Mouse (Mus musculus): ENCODE data around the gene Nfib.

Gene Nfib

DNA sequence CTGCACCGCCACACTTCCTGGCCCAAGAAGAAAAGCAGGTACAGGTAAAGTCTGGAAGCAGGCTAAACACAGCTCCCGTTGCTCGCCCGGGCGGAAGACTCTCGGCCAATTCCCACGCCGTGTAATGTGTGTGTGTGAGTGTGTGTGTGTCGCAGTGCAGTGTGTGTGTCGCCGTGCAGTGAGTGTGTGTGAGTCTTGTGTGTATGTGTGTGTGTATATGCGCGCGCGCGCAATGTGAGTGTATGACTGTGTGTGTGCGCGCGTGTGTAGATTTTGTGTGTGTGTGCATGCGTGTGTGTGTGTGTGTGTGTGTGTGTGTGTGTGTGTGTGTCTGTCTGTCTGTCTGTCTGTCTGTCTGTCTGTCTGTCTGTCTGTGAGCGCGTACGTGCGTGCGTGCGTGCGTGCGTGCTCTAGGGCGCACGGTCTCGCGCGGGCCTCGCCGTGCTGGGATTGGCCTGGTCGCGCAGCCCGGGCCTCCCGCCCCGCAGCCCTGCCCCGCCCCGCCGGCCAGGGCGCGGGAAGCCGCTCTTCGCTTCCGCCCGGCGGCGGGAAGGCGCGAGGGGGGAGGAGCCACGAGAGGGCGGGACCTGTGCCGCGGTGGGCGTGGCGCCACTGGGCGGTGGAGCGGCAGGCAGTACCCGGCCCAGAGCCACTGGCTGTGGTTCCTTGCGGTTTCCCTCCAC, 192.7 kb downstream of the Nfib start:
- DNase-seq (ENCODE audit: low read depth, low spot score) = peak; percentile 94

DNA sequence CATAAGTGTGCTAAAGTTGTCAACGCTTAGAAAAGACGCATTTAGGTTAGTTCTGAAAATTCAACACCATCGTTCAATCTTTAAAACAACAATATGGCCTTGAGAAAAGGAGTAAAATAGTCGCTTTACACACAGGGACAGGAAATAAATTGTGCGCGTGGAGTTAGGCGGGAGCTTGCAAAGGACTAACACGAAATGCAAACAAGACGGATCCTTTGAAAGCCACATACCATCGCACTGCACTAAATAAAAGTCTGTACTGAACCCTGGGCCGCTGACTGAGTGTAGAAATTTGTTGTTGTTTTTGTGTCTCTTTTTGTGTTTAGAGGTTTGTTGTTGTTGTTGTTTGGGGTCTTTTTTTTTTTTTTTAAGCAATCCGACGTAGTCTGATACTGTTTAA, 193.2 kb downstream of the Nfib start:
- no peak for DNase-seq (ENCODE audit: low read depth, low spot score)

GRCm38 (mm10) chr4:82511524-82511923, 194.0 kb downstream of the Nfib start:
- DNase-seq (ENCODE audit: low read depth, low spot score) = peak; percentile 80

- peak; percentile 48 for DNase-seq (ENCODE audit: low read depth, low spot score)
These were observed 194.5 kb downstream of the Nfib start for GRCm38 (mm10) chr4:82511001-82511513.

GRCm38 (mm10) chr4:82509771-82510170, 195.8 kb downstream of the Nfib start:
- no peak for DNase-seq (ENCODE audit: low read depth, low spot score)

DNA sequence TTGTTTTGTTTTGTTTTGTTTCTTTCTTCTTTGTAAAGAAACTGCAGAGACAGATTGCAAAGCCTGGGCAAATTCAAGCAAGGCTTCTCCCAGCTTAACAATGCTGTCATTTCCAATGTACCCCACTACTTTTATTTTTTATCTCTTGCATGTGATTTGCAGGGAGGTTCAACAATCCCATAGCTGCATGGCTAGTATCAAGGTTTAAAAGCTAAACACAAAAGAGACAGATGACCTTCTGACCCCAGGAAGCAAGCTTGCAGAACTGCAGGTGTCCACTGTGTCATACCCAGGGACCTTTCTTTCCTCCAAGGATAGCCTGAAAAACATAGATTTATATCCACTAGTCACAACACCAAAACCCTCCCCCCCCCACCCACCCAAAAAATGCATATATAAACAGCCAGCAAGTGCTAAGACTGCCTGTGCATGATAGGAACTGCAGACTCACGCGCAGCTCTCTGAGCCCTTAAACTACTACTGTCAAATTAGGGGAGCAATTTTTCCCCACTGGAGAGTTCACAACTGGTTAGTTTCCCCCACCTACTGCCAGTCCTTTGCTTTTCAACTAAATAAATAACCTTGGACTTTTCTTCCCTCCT, 196.3 kb downstream of the Nfib start:
- no peak for DNase-seq (ENCODE audit: low read depth, low spot score)

DNA sequence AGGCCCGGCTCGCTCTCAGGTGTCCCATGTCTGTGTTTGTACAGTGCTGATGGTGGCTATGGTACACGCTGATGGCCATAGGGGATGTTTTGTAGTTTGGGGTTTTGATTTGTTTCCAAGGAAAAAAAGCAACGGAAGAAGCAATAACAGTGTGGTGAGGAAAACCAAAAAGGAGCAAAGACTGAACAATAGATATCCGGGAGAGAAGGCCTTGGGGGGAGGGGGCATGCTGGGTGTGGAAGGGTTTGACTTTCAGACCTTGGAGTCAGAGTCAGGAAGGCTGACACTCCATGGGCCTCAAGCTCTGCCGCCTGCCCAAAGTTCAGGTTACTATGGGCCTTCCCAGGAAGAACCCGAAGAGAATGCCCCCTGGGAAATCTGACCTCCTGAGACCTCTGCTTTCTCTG, 197.3 kb downstream of the Nfib start:
- no peak for DNase-seq (ENCODE audit: low read depth, low spot score)

DNA sequence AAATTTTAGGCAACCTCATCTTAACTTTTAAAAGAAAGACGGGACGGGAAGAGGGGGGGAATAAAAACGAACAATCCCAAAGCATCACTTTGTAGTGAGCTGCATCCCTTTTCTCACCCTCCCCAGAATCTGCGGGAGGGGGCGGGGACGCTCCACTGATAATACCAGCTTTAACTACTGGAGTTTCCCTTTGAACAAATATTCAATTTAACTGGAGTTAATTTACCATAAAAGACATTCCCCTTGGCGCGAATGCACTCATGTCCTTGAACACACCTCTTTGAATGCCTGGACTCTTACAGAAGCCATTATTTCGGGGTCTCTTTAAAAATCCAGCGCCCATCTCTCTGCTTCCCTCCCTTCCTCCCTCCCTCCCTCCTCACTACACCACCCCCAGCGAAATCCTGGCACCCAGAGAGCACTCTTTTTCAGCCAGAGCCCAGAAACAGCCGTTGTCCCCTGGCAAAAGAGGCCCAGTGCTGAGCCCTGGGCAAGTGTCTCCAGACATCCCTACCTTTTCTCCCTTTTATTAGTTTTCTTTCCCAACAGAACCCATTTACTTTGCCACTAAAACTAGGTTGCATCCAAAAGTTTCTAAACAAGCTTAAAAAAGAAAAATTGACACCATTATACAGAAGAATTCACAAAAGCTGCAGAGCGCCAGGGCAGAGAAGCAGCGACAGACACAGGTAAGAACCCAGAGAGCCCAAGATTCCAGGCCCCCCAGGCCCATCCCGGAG, 197.8 kb downstream of the Nfib start:
- no peak for DNase-seq (ENCODE audit: low read depth, low spot score)

- peak; percentile 72 for DNase-seq (ENCODE audit: low read depth, low spot score)
These were observed 198.7 kb downstream of the Nfib start for GRCm38 (mm10) chr4:82506731-82507331.

DNA sequence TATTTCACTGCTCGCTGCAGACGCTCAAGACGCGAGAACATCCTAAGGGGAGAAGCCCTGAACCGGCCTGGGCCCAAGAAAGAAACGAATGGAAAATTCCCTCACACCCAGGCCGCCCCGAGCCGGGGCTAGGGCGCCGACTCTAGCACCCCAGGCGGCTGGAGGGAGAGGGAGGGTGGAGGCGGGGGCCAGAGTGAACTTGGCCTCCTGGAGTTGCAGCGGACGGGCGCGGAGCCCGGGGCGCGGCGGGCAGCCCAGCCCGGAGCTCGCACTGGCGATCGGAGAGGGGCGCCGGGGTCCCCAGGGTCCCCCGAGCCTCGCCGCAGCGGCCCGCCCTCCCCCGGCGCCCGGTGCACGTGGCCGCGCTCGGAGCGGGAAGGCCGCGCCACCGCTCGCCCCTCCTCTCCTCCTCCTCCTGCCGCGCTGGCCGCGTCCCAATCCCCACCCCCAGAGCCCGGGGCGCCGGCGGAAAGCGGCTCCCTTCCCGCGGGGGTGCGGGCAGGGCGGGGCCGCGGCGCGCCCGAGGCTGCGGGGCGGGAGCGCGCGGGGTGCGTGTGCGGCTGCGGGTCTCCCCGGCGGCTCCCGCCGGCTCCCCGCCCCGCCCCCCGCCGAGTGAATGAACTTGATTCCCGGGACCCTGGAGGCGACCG, 199.3 kb downstream of the Nfib start:
- DNase-seq (ENCODE audit: low read depth, low spot score) = peak; percentile 75

DNA sequence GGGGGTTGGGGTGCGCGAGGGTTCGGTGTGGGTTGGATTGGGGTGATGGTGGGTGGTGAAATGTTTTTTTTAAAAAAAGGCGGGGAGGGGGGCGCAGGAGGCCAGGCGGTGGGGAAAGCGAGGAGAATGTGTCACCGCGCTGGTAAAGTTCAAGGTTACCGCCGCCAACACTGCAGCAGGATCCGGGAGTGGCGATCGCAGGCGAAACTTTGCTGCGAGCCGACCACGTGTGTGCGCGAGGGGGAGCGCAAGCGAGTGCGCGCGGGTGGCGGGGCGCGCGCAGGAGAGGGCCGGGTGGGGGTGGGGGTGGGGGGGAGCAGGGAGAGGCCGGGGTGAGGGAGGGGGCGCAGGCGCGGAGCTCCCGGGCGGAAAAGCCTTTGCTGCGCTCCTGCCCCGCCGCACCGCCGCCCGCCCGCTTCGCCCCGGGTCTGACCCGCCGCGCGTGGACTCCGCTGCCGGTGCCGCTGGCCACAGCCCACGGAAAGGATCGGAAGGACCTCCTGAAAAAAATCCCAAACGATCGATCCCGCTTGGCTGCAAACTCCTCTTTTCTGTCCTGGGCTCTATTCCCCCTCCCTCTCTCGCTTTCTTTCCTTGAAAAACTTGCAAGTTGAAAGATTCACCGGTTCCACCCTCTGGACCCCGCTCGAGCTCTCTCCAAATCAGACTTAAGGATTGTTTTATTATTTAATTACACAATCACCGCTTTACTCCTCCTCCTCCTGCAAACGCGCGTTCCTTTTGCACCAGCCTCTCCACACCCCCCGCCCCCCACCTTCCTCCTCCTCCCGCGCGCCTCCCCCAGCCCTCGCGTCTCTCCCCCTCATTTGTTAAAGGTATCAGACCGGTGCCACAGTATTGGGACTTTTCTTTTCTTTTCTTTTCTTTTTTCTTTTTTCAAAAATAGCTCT, 200.2 kb downstream of the Nfib start:
- DNase-seq (ENCODE audit: low read depth, low spot score) = peak; percentile 86

- DNase-seq (ENCODE audit: low read depth, low spot score) = peak; percentile 44
These were observed 201.0 kb downstream of the Nfib start for GRCm38 (mm10) chr4:82504284-82505120.

GRCm38 (mm10) chr4:82504015-82504283, 201.6 kb downstream of the Nfib start:
- DNase-seq (ENCODE audit: low read depth, low spot score) = no peak

- DNase-seq (ENCODE audit: low read depth, low spot score) = no peak
These were observed 202.1 kb downstream of the Nfib start for GRCm38 (mm10) chr4:82503274-82504014.

DNA sequence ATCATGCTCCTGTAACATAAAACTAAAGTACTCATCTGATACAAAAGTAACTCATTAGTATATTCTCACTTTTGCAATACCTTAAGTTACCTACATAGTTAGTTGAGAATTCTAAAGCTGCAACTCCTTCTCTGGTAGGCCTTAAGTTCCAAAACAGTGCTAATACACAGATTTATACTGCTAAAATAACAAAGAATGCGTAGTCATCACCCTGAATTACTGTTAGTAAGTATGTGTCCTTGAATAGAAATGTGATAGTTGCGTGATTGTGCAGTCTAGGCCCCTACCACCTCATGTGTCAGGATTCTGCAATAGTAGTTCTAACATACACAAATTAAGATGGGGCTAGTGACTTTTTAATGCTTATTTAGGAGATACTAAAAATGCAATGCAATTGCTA, 202.9 kb downstream of the Nfib start:
- DNase-seq (ENCODE audit: low read depth, low spot score) = no peak

- no peak for DNase-seq (ENCODE audit: low read depth, low spot score)
These were observed 203.5 kb downstream of the Nfib start for GRCm38 (mm10) chr4:82502012-82502411.

DNA sequence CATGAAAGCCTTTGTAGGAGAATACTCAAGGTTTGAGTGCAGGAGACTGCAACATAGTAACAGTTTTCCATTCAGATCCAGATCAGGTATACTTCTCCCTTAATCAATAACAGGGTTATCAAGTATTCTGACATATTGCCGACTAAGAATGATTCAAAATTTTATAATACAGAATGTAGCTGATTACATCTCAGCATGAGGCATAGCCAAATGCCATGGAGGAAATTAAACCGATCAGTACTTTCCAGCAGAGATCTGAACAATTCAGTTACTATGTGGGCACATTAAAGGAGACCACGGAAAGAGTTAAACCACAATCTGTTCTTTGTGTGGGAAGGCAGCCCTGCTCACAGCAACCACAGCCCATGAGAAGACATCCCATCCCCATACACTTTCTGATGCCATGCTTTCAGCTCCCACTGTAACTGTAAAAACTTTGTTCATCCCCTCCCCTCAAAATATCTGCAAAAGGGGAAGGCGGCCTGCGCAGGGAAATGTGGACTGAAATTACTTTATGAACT, 204.9 kb downstream of the Nfib start:
- DNase-seq (ENCODE audit: low read depth, low spot score) = no peak

DNA sequence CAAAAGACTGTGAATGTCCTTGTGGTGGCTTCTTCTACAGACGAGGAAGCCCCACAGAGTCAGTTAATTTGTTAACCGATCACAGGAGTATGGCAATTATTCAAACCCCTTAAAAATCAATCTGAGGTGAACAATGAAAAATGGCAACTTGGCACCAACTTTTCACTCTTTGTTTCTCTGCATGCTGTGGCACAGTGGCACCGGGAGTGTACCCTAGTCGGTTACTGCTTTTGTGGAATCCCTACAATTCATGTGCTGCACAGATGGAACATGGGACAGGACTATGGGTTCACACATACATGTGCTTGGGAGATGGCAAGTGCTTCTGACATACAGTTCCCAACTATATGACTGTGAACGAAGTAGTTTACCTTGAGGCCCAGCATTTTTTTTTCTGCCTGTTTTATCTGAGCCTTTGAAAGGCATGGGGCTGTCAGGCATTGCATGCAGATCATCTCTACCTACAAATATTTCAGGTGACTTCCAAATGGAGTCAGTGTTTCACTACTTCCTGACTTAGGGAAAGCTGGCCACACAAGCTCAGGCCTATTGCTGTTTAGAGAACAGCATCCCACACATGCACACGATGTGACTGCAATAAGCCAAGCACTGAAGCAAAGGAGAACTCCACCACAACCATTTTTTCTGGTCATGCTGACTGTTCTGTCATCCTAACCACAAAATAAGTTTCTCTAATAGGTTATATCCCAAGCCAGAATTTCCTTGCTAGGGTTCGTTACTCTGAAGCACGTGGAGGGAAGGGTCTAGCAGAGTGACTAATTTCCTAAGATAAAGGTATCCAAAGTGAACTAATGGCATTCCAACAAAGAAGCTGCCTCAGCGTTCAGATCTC, 205.6 kb downstream of the Nfib start:
- no peak for DNase-seq (ENCODE audit: low read depth, low spot score)
